Mouse (Mus musculus): ENCODE data around the gene Prss35. TPM values are rescaled to one million over a fixed set of nuclear protein-coding genes. Genes with fewer than 3 reads are reported as not detected.

The Prss35 gene
- polyA plus RNA-seq, 1 experiment from 2014 or later, result 21.9 TPM

DNA sequence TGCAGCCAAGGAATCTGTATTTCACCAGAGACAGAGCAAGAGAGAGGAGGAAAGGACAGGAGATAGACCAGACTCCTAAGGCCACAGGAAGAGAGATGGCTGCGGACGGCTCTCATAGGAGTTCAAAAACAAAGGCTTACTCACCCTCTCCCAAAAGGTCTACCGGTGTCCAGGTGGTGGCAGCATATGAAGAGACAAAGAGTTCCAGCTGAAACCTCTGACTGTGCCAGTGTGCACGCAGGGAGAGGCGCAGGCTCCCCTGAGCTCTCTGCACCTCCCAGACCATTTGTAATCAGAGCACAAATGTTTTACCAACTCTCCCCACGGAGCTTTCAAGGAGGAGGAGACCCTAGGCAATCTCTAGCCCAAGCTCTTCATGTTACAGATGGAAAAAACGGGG is 55.2 kb downstream of the Prss35 start:
- no peaks in the 10 kb centered on the region for H3K9me3 ChIP-seq (replicated peaks; ENCODE audit: control insufficient read depth, low read length)
- H3K9ac ChIP-seq (ENCODE audit: low read length), result no peak overlapping the region
- no peak overlapping the region for H3K4me2 ChIP-seq (ENCODE audit: low read depth, low read length)
- H3K36me3 ChIP-seq (ENCODE audit: control insufficient read depth, insufficient read depth, low read length), result no peaks in the 10 kb centered on the region
- H3K4me3 ChIP-seq (replicated peaks; ENCODE audit: low read length), result no peak overlapping the region
- H3K27me3 ChIP-seq (ENCODE audit: control insufficient read depth, insufficient read depth, low read length), result no peaks in the 10 kb centered on the region; the same call in 1 of the 2 replicates
- ATAC-seq (ENCODE audit: insufficient read depth, low FRiP score), result no peak
- H3K27ac ChIP-seq (ENCODE audit: low read length), result no peak overlapping the region
- H3K4me1 ChIP-seq (ENCODE audit: control insufficient read depth, insufficient read depth, low read length), result no peaks in the 10 kb centered on the region
- 40% methylated on average over 7 of the region's 7 CpGs for WGBS

GRCm38 (mm10) chr9:86799099-86799498 is 55.6 kb downstream of the Prss35 start:
- Histone ChIP-seq H3K27ac (ENCODE audit: low read length) (no peak overlapping the region), H3K4me3 (replicated peaks; ENCODE audit: low read length) (no peak overlapping the region), H3K4me1 (ENCODE audit: control insufficient read depth, insufficient read depth, low read length) (no peaks in the 10 kb centered on the region), H3K36me3 (ENCODE audit: control insufficient read depth, insufficient read depth, low read length) (no peaks in the 10 kb centered on the region), H3K4me2 (ENCODE audit: low read depth, low read length) (no peak overlapping the region), H3K27me3 (ENCODE audit: control insufficient read depth, insufficient read depth, low read length) (no peaks in the 10 kb centered on the region; the same call in 1 of the 2 replicates), H3K9me3 (replicated peaks; ENCODE audit: control insufficient read depth, low read length) (no peaks in the 10 kb centered on the region), H3K9ac (ENCODE audit: low read length) (no peak overlapping the region)
- 65% methylated on average over 7 of the region's 7 CpGs for WGBS
- no peak for ATAC-seq (ENCODE audit: insufficient read depth, low FRiP score)

- no peak overlapping the region for H3K4me2 ChIP-seq (ENCODE audit: low read depth, low read length)
- no peak for ATAC-seq (ENCODE audit: insufficient read depth, low FRiP score)
- H3K27me3 ChIP-seq (ENCODE audit: control insufficient read depth, insufficient read depth, low read length), result no peaks in the 10 kb centered on the region; the same call in 1 of the 2 replicates
- no peak overlapping the region for H3K4me3 ChIP-seq (replicated peaks; ENCODE audit: low read length)
- H3K9ac ChIP-seq (ENCODE audit: low read length), result no peak overlapping the region
- no peaks in the 10 kb centered on the region for H3K36me3 ChIP-seq (ENCODE audit: control insufficient read depth, insufficient read depth, low read length)
- no peaks in the 10 kb centered on the region for H3K4me1 ChIP-seq (ENCODE audit: control insufficient read depth, insufficient read depth, low read length)
- no peaks in the 10 kb centered on the region for H3K9me3 ChIP-seq (replicated peaks; ENCODE audit: control insufficient read depth, low read length)
- 27% methylated on average over 3 of the region's 3 CpGs for WGBS
- H3K27ac ChIP-seq (ENCODE audit: low read length), result no peak overlapping the region
These were observed 57.2 kb downstream of the Prss35 start for GRCm38 (mm10) chr9:86800600-86801163.

Other genes starting within 250 kb of the Prss35 start
- gene Pgm3, start 171.8 kb upstream of the Prss35 start, polyA plus RNA-seq (2015; fragmentation: Nextera tagmentation; extraction: Ambion mirVana), result 34.0 and 36.9 TPM in 2 replicates
- 2.4 TPM in 2 replicates for gene Rwdd2a, start 171.7 kb upstream of the Prss35 start, polyA plus RNA-seq (2015; fragmentation: Nextera tagmentation; extraction: Ambion mirVana)
- 26.6 and 39.2 TPM in 2 replicates for gene Me1, start 47.7 kb upstream of the Prss35 start, polyA plus RNA-seq (2015; fragmentation: Nextera tagmentation; extraction: Ambion mirVana)
- gene Snap91, start 137.0 kb downstream of the Prss35 start, polyA plus RNA-seq (2015; fragmentation: Nextera tagmentation; extraction: Ambion mirVana), result 3.5 and 4.9 TPM in 2 replicates

Measured in stomach, embryonic 16.5 days (tissue).